Mouse (Mus musculus) spleen, adult 18-20 months (tissue): ENCODE data around the gene Rapgef4.
"Not testable (repeated sequence)": the region's sequence is repeated elsewhere in the genome, so short reads cannot be mapped to it uniquely, and the experiment has no call there.

Source experiments
- DNase-seq, 2 experiments: peaks; one replicate each; pipeline ENCODE4 v3.0.0; 2022; ENCODE audit warnings: mixed read lengths in 2 of 2

The Rapgef4 gene

DNA sequence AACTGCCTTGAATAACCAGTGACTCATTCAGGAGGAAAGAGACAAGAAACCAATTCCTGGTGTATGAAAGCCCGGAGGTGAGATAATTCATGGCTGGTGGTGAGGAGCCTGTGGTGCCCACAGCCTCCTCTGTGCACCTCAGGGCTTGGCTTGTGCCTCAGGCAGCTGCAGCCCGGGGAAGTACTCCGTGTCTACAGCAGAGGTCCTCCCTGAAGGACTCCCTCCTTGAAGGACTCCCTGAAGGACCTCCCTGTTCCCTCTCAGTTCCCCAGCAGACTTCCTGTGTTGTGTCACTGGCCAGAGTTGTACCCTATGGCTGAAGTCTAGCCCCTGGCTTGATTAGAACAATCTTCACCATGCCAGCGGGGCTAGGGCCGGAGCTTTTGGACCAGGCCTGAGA is 50.7 kb downstream of the Rapgef4 start:
- no peak for DNase-seq

DNA sequence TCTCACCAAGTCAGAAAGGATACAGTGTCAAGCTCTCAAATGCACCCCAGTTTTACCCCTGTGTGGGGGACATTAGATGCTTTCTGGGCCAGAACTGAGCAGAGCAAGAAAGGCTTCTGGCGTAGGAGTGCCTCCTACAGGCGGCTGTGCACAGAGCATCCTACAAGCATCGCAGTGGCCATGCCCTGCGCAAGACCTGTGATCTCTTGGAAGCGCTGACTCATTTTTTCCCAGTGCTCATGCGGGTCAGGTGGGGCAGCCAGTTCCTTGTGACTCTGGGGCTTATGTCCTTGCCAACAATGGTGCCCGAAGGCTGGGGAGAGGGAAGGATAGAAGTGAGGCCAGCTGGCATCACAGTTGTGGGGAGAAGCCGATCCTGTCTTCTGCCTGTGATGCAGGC is 54.6 kb downstream of the Rapgef4 start:
- DNase-seq = peak in 1 of 2 experiments; percentile 27

GRCm38 (mm10) chr2:72037357-72037756 is 56.3 kb downstream of the Rapgef4 start:
- DNase-seq = no peak

DNA sequence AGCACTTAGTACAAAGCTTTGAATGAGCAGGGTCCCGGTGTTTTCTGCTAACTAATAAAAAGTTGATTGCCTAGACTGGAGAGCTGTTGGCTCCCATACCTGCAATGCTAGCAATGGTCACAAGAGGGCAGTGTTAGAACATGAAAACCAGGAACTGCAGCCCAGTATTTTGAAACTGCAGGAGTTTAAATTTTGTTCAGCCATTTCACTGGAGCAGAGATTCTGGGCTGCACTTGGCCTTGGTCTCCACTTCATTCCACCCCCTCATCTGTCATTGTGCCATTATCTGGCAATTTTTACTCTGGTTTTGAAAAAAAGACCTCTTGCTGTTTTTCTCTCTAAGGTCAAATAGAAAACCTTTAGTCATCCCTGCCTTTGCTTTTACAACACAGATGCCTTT is 57.2 kb downstream of the Rapgef4 start:
- DNase-seq = peak; percentile 15 to 73

DNA sequence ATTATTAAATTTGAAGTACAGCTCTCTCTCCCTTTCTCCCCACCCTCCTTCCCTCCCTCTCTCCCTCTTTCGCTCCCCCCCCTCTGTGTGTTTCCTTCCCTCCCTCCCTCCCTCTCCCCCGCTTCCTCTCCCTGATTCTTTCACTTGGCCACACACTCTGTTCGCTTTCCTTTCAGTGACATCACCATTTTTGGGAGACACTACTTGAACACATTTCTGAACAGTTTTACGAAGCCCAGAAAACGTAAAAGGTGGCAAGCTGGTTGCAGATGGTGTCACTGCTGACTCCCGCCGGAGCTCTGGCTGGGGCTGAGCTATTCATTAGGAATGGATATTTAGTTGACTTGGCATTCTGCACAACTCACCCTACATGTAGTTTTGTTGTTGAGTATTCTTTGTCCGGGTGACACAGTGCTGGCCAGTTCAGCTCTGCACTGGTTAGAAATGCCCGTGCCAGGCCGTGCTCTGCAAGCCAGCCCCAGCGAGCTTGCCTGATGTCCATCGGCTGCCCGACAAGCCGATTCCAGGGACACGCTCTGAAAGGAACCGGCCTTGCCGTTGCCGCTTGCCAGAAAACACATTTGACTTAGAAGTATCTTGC is 57.7 kb downstream of the Rapgef4 start:
- DNase-seq = no peak

DNA sequence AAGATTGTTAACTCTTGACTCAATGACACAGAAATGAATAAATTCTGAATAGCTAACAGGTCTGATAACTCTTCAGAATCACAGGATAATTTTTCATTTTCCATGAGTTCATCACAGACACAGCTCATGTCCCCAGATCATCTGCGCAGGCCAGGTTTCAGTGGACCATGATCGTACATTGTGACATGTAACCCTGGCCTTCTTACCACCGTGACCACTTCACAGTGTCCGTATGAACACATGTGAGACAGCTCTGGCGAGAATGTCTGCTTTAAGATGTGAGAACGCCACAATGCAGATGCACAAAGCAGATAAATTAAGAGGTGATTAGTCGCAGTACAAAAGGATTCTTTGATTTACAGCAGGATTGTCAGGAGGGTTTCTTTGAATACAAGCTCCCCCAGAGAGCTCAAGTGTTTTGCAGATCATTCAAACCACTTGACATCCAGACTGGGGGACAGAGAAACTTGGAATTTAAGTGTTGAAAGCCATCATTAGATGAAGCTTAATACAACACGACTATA is 58.5 kb downstream of the Rapgef4 start:
- DNase-seq = no peak

- DNase-seq = no peak
Observed at GRCm38 (mm10) chr2:72041087-72041486, 60.0 kb downstream of the Rapgef4 start.

DNA sequence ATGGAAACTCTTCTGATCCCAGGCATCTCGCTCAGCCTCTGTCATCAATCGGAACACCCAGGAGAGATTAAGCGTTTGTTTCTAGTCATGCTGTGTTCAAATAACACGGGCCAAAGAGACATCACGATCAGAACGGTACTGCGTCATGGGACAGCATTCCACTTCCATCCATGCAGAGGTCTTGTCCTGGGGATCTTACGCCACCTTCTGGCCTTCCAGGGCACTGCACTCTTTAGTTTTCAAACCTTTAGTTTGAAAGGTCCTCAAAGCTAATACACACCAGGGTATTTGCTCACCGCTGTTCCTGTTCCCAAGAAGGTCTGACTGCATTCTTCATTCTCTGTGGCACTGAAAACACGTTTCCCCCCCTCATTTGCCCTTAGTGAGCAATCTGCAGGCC is 61.1 kb downstream of the Rapgef4 start:
- DNase-seq = no peak

DNA sequence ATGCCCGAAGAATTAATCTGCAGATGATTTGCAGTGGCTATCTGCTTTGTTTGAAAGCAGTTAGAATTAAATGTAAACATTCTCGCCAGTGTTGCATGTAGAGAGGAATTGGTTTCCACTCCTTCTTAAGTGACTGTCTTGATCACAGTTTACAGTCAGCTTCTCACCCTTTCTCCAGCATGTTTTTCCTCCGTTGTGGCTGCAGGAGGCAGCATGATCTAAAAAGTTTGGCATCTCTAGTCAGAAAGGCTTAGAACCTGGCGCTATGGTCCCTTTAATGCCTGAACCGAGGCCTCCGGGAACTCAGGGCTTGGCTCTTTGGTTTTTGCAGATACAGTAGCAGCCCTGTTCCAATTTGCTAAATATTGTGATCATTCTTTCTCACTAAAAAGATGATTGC is 63.2 kb downstream of the Rapgef4 start:
- no peak for DNase-seq

- no peak for DNase-seq
Observed at GRCm38 (mm10) chr2:72045024-72045423, 64.0 kb downstream of the Rapgef4 start.

DNA sequence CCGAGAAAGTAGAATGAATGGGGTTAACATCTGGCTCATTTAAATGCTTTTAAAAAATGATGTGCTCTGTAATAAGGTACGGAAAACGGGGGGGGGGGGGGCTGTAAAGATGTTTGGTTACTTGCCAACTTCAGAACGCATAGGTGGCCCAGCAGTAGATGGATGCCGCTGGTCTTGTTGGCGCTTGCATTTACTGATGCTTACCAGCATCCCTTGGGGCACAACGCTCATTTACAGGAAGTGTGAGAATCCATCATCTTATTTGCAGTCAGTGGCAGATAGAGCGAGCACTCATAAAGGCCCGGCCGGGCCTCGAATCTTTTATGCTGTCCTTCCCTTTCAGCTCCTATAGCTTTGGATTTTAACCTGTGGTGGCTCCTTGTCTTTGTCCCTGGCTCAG is 64.6 kb downstream of the Rapgef4 start:
- DNase-seq = no peak

GRCm38 (mm10) chr2:72050451-72050850 is 69.4 kb downstream of the Rapgef4 start:
- DNase-seq = no peak

DNA sequence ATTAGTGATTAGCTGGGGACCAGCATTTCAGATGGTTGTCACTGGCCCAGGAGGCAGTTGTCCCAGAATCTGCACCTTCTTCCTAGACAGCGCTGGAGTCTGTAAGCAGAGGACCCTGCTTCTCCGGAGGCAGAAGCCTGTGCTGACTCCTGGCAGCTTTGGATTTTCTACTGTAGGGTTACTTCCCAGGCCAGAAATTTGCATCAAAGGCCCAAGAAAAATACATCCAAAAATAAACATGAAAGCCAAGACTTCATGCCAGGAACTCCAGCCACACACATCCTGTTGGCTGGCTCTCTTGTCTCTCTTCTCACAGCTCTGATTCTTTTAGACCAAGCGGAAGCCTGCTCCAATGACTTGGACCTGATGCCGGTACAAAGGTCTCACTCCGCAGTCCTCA is 73.2 kb downstream of the Rapgef4 start:
- no peak for DNase-seq

GRCm38 (mm10) chr2:72054736-72055135 is 73.7 kb downstream of the Rapgef4 start:
- no peak for DNase-seq

DNA sequence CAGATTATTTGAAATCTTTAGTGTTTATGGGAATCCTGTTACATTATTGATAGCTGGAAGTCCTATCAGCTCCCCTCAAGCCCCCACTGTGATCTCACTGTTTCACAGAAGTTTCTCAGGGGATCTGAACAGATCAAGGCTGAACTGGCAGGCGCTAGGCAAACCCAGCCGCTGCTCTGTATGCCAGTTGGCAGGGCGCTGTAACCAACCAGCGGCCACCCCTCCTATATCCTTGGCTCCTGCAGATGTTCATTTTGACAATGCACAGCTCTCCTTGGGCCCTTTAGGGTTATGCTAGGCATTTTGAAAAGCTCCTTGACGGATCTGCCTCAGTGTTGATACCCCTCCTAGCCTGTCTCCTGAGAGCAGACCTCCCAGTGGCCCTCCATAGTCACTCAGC is 74.4 kb downstream of the Rapgef4 start:
- no peak for DNase-seq

GRCm38 (mm10) chr2:72056081-72056874 is 75.2 kb downstream of the Rapgef4 start:
- no peak for DNase-seq

DNA sequence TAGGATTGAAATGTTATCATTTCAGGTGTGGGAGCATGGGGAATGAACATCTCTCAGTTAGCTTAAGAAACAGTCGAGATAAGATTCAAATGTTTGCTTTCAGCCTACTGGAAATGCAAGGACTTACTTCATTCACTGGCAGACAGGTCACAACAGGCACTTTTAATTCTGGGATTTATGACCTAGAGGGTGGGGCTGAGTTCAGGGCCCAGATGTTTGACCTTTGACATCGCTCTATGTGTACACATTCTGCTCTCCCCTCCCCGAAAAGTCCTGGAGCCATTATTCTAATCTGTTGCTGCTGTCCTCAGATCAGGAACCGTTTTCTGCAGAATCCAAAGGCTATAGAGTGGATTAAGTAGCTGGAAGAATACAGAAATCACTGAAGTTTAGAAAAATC is 81.9 kb downstream of the Rapgef4 start:
- no peak for DNase-seq

DNA sequence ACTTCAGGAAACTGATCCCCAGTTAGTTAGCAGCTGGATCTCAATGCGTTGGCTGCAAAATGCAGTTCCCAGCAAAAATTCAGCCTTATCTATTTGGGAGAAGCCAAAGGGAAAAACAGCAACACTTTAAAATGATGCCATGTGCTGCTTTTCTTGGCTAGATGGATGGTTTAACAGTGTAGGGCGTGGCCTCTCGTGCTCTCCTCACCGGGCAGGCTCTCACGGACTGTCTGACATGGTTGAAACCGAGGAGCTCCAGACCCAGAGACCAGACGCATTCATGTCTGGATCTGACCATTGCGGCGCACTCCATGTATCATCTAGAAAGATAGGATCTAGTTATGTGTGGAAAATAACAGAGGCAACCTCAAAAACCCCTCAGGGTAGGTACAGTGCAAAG is 87.5 kb downstream of the Rapgef4 start:
- DNase-seq = no peak

GRCm38 (mm10) chr2:72070086-72070485 is 89.0 kb downstream of the Rapgef4 start:
- no peak for DNase-seq

DNA sequence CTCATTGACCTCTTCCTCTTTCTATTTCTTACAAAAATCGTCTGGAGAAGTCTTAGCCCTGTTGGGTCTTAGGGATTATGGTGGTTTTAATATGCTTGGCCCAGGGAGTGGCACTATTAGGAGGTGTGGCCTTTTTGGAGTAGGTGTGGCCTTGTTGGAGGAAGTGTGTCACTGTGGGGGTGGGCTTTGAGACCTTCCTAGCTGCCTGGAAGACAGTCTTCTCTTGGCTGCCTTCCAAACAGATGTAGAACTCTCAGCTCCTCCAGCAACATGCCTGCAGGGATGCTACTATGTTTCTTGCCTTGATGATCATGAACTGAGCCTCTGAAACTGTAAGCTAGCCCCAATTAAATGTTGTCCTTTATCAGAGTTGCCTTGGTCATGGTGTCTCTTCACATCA is 92.1 kb downstream of the Rapgef4 start:
- not testable (repeated sequence) for DNase-seq

DNA sequence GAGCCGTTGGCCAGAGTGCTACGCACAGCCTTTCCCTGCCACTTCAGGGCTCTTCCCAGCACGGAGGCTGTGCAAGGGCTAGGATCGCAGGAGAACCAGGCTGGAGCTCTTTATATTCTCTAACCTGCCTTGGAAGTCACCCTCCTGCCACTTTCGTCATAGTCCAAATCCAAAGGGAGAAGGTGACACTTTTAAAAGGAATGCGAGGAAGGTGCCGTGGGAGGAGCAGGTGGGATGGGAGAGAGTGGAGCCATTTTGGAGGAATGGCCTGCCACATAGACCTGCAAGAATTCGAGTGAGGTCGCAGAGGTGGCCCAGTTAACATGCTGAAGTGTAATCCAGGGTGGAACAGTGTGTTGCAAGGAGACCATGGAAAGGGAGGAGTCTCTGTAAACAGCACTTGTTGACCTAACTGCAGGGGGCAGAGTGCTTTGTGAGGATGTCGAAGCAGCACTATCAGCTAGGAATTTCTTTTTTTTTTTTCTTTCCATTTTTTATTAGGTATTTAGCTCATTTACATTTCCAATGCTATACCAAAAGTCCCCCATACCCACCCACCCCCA is 94.0 kb downstream of the Rapgef4 start:
- no peak for DNase-seq

DNA sequence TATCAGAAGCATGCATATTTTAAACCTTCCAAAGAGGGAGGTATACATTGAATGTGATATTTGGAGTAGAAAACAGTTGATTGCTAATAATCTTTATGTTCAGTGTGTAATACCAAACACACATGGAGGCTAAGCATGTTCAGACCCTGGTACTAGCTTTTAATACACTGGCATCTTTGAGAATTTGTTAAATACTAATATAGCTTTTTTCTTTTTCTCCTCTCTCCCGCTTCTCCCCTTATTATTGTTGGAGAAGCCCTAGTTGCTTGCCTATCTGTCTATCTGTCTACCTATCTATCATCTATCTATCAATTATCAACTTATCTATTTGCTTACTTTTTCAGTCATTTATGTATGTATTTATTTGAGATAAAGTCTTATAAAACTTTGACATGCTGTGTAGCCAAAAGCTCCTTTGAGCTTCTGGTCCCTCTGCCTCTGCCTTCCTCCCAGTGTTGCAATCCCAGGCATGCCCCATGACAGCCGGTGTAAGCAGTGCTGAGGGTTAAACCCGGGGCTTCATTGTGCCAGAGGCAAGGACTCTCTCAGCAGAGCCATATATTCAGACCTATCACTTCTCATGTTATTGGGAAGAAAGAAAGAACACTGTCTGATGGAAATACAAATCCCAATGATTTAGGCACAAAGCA is 96.6 kb downstream of the Rapgef4 start:
- no peak for DNase-seq

DNA sequence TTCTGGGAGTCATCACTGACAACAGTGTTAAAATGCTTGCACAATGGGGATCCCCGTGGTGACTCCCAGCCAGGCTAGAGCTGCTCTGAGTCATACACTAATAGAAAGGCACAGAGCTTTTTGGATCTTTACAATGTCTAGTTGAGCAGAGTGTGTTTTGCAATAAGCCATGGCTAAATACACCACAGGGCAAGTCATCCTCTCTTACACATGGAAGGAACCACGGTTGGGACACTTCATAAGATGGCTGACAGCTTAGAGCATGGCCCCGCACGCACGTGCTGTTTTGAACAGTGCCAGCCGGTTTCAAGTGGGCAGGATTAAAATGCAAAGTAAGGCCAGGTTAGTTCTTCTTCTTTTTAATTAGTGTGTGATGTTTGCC is 97.1 kb downstream of the Rapgef4 start:
- DNase-seq = peak; percentile 22 to 43

- peak in 1 of 2 experiments; percentile 17 for DNase-seq
Observed at GRCm38 (mm10) chr2:72079110-72079509, 98.1 kb downstream of the Rapgef4 start.
